Mouse (Mus musculus) liver, adult 2 months (tissue): Measurements from ENCODE around the gene Vstm2l.

ENCODE experiments used
- CTCF ChIP-seq: fragments of 200-500 bp; IDR thresholded peaks from 2 replicates; pipeline ENCODE4 v1.5.1; 2011; ENCODE audit warnings: low read depth, low read length, control low read depth
- POLR2A ChIP-seq: fragments of 200-500 bp; IDR thresholded peaks from 2 replicates; pipeline ENCODE4 v1.6.1; 2011; ENCODE audit warnings: low read length, control low read depth; ENCODE audit not compliant: insufficient read depth; ENCODE audit errors: extremely low read depth

DNA sequence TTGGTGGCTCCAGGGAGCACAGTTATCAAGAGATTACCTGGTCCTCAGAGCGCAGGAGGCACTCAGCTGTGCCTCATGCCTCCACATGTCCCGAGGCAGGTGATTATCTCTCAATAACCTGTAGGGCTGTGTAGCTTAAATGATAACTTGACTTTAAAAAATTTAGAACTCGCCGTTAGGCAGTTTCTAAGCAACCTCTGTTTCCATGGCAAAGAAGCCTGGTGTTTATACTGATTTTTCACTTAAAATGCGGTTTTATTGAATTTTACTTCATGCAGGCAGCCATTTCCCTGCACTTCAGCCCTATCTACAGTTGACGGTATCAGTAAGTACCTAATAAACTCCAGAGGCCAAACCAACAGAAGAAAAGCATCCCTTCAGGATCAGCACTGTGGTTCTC, 71.8 kb downstream of the Vstm2l start:
- TF ChIP-seq CTCF = no peak
- no peak for TF ChIP-seq POLR2A
